Comparison of ENCODE assay signal across 17 mouse cellular contexts in the genomic region with DNA sequence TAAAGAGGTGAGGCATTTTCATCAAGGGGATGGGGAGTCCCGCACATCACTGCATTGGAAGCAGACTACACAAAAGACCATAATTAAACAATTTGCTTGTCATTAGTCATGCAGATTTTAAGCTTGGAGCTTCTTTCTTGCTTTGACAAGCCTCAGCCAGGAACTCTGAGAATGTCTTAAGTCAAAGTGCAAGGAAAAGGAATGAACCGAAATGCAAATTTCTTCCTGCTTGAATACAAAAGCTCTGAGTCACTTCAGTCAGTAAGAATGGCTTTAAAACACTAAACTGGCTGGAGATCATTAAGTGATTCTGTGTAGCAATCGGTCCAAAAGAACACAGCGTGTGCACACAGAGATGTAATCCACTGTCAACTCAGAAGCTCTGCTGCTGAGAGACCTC. TPM values are rescaled to one million over a fixed set of nuclear protein-coding genes. Genes with fewer than 3 reads are reported as not detected.
DNase-seq lines count a peak whose midpoint lies in the region; ATAC-seq and TF ChIP-seq lines count a peak whose summit lies in the region.
"Had no signal": no experiment of that assay in that cellular context is flagged by ENCODE, and none has a peak within 500 bp of the region (broad histone marks: within the 10 kb centered on the region; RNA-seq: fewer than 3 reads in every experiment).

No protein-coding gene starts in this region.

- H3K27ac ChIP-seq in left cerebral cortex, adult 2 months = peak overlapping the region; percentile 78
- no peak overlapping the region for H3K27ac ChIP-seq in forebrain, embryonic 14.5 days (ENCODE audit: low read depth, low read length)
- no peak overlapping the region for H3K27ac ChIP-seq in midbrain, postnatal 0 days (ENCODE audit: low read depth, low read length)
- H3K27ac ChIP-seq: macrophage; neural tube, embryonic 12.5 days had no signal

- peaks cover 7% of the 10 kb centered on the region; the same call in 1 of the 2 replicates for H3K4me1 ChIP-seq in forebrain, embryonic 14.5 days (ENCODE audit: control insufficient read depth, insufficient read depth, low read length)
- H3K4me1 ChIP-seq in midbrain, postnatal 0 days (ENCODE audit: insufficient read depth, low read length) = no peaks in the 10 kb centered on the region

- H3K4me3 ChIP-seq in left cerebral cortex, adult 2 months = peak overlapping the region; percentile 58
- no peak overlapping the region for H3K4me3 ChIP-seq in forebrain, embryonic 14.5 days (ENCODE audit: low read depth, low read length)
- H3K4me3 ChIP-seq in midbrain, postnatal 0 days (ENCODE audit: low read depth, low read length) = no peak overlapping the region
- H3K4me3 ChIP-seq: neural tube, embryonic 12.5 days had no signal

- H3K9me3 ChIP-seq in forebrain, embryonic 14.5 days (replicated peaks; ENCODE audit: control insufficient read depth, low read length) = no peaks in the 10 kb centered on the region
- no peaks in the 10 kb centered on the region for H3K9me3 ChIP-seq in midbrain, postnatal 0 days (ENCODE audit: low read length)
- H3K9me3 ChIP-seq: neural tube, embryonic 12.5 days had no signal

- H3K27me3 ChIP-seq in forebrain, embryonic 14.5 days (replicated peaks; ENCODE audit: control insufficient read depth, insufficient read depth, low read length) = no peaks in the 10 kb centered on the region
- no peaks in the 10 kb centered on the region for H3K27me3 ChIP-seq in midbrain, postnatal 0 days (ENCODE audit: insufficient read depth, low read length)
- H3K27me3 ChIP-seq: neural tube, embryonic 12.5 days had no signal

- no peak overlapping the region for H3K9ac ChIP-seq in forebrain, embryonic 14.5 days (ENCODE audit: low read length)
- H3K9ac ChIP-seq in midbrain, postnatal 0 days (replicated peaks; ENCODE audit: low read length, poor library complexity, severe bottlenecking) = no peak overlapping the region; the same call in 1 of the 2 replicates
- H3K9ac ChIP-seq: neural tube, embryonic 12.5 days had no signal

- DNase-seq in left cerebral cortex, adult 2 months (ENCODE audit: extremely low spot score in 1 of 2, low spot score in 2 of 2) = no peak
- no peak for DNase-seq in left cerebral cortex, adult 9 months (ENCODE audit: low spot score in 2 of 2)
- peak; percentile 86 for DNase-seq in ZHBTc4 (ENCODE audit: low read depth, low spot score)
- peak; percentile 33 for DNase-seq in forebrain, embryonic 14.5 days (ENCODE audit: low spot score)
- no peak for DNase-seq in midbrain, postnatal 0 days (ENCODE audit: low spot score)
- no peak for DNase-seq in liver
- no peak for DNase-seq in thymus, postnatal 14 days
- no peak for DNase-seq in heart, postnatal 14 days
- DNase-seq: adrenal gland, adult 8-10 months; cerebellum, adult 18-20 months; gastrocnemius, postnatal 36 days; heart, postnatal 10 days; kidney, postnatal 25 days; right cerebral cortex, postnatal 14 days had no signal

- no peaks in the 10 kb centered on the region for H3K36me3 ChIP-seq in forebrain, embryonic 14.5 days (ENCODE audit: control insufficient read depth, insufficient read depth, low read length)
- H3K36me3 ChIP-seq in midbrain, postnatal 0 days (ENCODE audit: insufficient read depth, low read length) = no peaks in the 10 kb centered on the region
- H3K36me3 ChIP-seq: neural tube, embryonic 12.5 days had no signal

- ATAC-seq in forebrain, embryonic 14.5 days = no peak
- no peak for ATAC-seq in midbrain, postnatal 0 days (ENCODE audit: low FRiP score)

- H3K4me2 ChIP-seq in forebrain, embryonic 14.5 days (ENCODE audit: low read length) = peak overlapping the region; percentile 25; the same call in 1 of the 2 replicates
- H3K4me2 ChIP-seq in midbrain, postnatal 0 days (ENCODE audit: low read depth, low read length, poor library complexity, severe bottlenecking) = peak overlapping the region; percentile 16
- H3K4me2 ChIP-seq: liver, embryonic 11.5 days; neural tube, embryonic 12.5 days had no signal

- no peak for TF ChIP-seq CTCF in left cerebral cortex, adult 2 months (IDR thresholded peaks at IDR 0.05)
- TF ChIP-seq CTCF in midbrain, postnatal 0 days (IDR thresholded peaks at IDR 0.05) = no peak

- 3% methylated on average over 4 of the region's 4 CpGs for WGBS in forebrain, embryonic 14.5 days
- 12% methylated on average over 4 of the region's 4 CpGs for WGBS in midbrain, postnatal 0 days

- intact Hi-C loops in left cerebral cortex, adult 2 months (cut with DNase I) = loop anchor here (5.0 kb wide), 2 partner anchors 244 to 259 kb away; no protein-coding TSS in a partner anchor
- intact Hi-C loops in heart, postnatal 14 days (cut with DNase I) = no loop called here

RNA-seq across cellular contexts. Expression of gene Pde1a, which starts 2.6 kb away (rescaled TPM):
- total RNA-seq in left cerebral cortex, adult 2 months (2021) = 100 to 1,000 TPM; 142 to 145 TPM
- 10.5 and 15.0 TPM in 2 replicates for polyA plus RNA-seq in forebrain, embryonic 14.5 days (2014; fragmentation: Nextera tagmentation; extraction: Ambion mirVana)
- total RNA-seq in midbrain, postnatal 0 days (2014; rRNA removed) = 13.2 and 18.6 TPM in 2 replicates
- 15.2 and 17.0 TPM in 2 replicates for polyA plus RNA-seq in midbrain, postnatal 0 days (2015; fragmentation: Nextera tagmentation; extraction: Ambion mirVana)
- total RNA-seq in heart, postnatal 14 days (2021) = 10 to 100 TPM in 1 of 2 experiments, 1 to 10 TPM in 1; 9.4 to 10.8 TPM
- polyA plus RNA-seq: macrophage had no signal

Comparison
In these comparisons a context has a peak if more than half of its experiments do, and no peak if none do; other contexts are left out.
1. DNase-seq: peak in ZHBTc4 (single experiment) and forebrain, embryonic 14.5 days (single experiment); none in left cerebral cortex, adult 2 months (0 of 2), left cerebral cortex, adult 9 months (0 of 2), midbrain, postnatal 0 days (single experiment), liver (single experiment), thymus, postnatal 14 days (single experiment) and heart, postnatal 14 days (0 of 2).